Mouse (Mus musculus): ENCODE data around the gene Gemin2. TPM values are rescaled to one million over a fixed set of nuclear protein-coding genes. Genes with fewer than 3 reads are reported as not detected.

Gene Gemin2
- polyA plus RNA-seq, 1 experiment from 2014 or later, result 23.8 TPM

DNA sequence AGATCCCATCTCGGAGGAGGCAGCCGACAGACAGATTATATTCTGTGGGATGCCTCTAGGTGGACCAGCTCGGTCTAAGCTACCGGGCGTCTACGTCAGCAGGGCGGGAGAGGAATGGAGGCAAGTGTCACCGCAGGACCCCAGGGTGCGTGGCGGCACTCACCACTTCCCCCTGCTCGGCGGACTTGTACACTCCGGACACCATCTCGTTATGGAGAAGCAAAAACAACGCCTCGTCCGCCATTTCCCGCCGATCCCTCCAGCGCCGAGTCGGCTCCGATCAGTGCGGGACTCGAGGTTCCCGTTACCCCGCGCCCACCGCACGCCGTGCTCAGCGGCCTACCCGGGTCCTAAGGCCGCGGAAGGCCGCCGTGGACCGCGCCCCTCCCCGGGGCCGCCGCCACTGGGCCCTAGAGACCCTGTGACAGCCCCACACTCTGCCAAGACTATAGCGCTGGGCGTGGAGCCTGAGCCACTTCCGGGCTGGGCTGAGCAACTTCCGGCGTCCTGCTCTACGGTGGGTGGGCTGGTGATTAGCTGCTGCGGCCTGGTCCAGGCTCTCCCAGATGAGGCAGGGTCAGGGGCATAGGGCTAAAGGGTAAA lies 47.9 kb downstream of the Gemin2 start, which contains the start of gene Trappc6b:
Gene Trappc6b, minus strand, starts transcription at position 480 of the 603 bp plus-strand sequence.
- peak; percentile 96 for ATAC-seq
- Histone ChIP-seq H3K27ac (peak within 1 kb of the TSS; percentile 95), H3K9ac (peak within 1 kb of the TSS; percentile 89), H3K27me3 (replicated peaks) (no peaks in the 10 kb centered on the region), H3K36me3 (peaks cover 10% of the 10 kb centered on the region; the same call in 1 of the 2 replicates), H3K4me3 (replicated peaks) (peak within 1 kb of the TSS; percentile 80), H3K4me2 (replicated peaks) (peak within 1 kb of the TSS; percentile 67), H3K4me1 (replicated peaks) (peaks cover 8% of the 10 kb centered on the region; the same call in 1 of the 2 replicates), H3K9me3 (no peaks in the 10 kb centered on the region)
- under 1% methylated on average over 49 of the region's 49 CpGs for WGBS

DNA sequence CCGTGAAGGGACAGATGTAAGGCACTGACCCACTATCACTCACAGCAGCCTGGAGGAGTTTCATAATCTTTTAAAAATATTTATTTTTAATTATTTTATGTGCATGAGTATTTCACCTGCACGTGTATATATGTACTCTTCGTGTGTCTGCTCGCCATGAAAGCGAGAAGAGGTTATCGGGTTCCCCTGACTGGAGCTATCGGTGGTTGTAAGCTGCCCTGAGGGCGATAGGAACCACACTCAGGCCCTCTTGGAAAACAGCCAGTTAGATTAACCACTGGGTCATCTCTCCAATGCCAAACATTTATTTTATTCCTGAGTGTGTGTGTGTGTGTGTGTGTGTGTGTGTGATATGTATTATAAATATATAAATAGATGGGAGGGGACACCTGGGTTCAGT lies 51.6 kb downstream of the Gemin2 start:
- H3K9ac ChIP-seq, result no peak overlapping the region
- H3K4me2 ChIP-seq (replicated peaks), result no peak overlapping the region
- no peak overlapping the region for H3K27ac ChIP-seq
- peaks cover 4% of the 10 kb centered on the region; the same call in 1 of the 2 replicates for H3K4me1 ChIP-seq (replicated peaks)
- peaks cover 12% of the 10 kb centered on the region for H3K36me3 ChIP-seq
- H3K4me3 ChIP-seq (replicated peaks), result no peak overlapping the region
- WGBS, result 80% methylated on average over 8 of the region's 8 CpGs
- ATAC-seq, result no peak
- no peaks in the 10 kb centered on the region for H3K27me3 ChIP-seq (replicated peaks)
- H3K9me3 ChIP-seq, result no peaks in the 10 kb centered on the region

DNA sequence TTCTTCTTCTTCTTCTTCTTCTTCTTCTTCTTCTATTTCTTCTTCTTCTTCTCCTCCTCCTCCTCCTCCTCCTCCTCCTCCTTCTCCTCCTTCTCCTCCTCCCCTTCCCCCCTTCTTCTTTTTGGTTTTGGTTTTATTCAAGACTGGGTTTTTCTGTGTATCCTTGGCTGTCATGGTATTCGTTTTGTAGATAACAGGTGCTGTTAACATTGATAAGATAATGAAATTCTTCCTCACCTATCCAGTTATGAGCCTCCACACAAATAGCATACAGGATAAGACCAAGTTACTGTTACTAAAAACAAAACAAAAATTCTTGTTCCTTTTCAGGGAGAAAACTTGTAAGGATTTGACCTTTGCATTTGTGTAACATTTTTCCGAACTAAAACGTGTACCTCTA lies 52.6 kb downstream of the Gemin2 start:
- Histone ChIP-seq H3K27ac (peak overlapping the region; percentile 90; the same call in 1 of the 2 replicates), H3K27me3 (replicated peaks) (no peaks in the 10 kb centered on the region), H3K4me1 (replicated peaks) (no peaks in the 10 kb centered on the region), H3K9me3 (no peaks in the 10 kb centered on the region), H3K9ac (no peak overlapping the region), H3K36me3 (peaks cover 15% of the 10 kb centered on the region), H3K4me3 (replicated peaks) (no peak overlapping the region), H3K4me2 (replicated peaks) (peak overlapping the region; percentile 63)
- WGBS, result 59% methylated on average over 3 of the region's 3 CpGs
- no peak for ATAC-seq

DNA sequence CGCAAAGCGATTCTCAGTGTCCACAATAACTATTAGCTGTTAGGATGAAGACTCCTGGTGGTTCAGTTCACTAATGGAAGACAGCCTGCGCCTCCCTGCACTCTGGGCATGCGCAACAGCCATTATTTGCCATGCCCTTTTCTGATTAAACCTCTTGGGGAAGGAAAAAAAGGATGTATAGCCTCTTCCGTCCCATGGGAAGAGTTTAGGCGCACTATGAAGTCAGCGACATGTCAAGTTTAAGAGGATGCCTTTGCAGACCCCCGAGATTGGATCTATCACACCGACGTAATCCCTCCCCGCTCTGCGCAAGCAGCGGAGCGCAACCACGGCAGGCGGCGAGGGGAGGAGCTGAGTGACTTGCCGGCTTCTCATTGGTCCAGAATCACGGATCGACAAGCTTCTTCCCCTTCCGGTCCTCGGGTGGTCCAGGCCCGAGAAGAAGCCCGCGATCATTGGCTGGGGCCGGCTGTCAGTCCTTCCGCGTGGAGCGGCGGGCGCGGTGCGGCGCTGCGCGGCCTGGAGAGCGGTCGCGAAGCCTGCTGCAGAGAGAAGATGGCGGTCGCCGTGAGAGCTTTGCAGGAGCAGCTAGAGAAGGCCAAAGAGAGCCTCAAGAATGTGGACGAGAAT lies 53.4 kb downstream of the Gemin2 start, which contains the start of gene Pnn:
Gene Pnn, plus strand, starts transcription at position 437 of the 630 bp plus-strand sequence.
- WGBS, result under 1% methylated on average over 43 of the region's 43 CpGs
- H3K4me2 ChIP-seq (replicated peaks), result peak within 1 kb of the TSS; percentile 71
- peak within 1 kb of the TSS; percentile 90 for H3K27ac ChIP-seq
- ATAC-seq, result peak; percentile 99
- no peaks in the 10 kb centered on the region for H3K9me3 ChIP-seq
- peak within 1 kb of the TSS; percentile 84 for H3K4me3 ChIP-seq (replicated peaks)
- H3K4me1 ChIP-seq (replicated peaks), result no peaks in the 10 kb centered on the region
- H3K36me3 ChIP-seq, result peaks cover 18% of the 10 kb centered on the region
- peak within 1 kb of the TSS; percentile 96 for H3K9ac ChIP-seq
- no peaks in the 10 kb centered on the region for H3K27me3 ChIP-seq (replicated peaks)

DNA sequence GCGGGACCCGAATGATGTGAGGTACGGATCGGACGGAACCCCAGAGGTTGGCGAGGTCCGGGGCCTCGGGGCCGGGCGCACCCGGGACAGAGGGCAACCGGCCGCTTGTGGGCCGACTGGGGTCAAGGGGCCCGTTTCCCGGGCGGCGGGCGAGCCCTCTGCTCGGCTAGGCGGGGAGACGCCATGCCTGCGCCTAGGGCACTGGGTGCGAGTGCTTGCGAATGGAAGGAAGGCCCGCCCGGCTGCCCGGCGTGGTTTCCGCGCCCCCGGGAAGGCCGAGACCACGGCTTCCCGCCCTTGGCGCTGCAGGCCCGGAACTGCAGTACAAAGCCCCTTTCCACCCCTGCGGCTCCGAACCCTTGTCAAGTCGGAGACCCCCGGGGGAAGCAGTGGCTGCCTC lies 53.9 kb downstream of the Gemin2 start:
- under 1% methylated on average over 41 of the region's 41 CpGs for WGBS
- Histone ChIP-seq H3K9ac (peak overlapping the region; percentile 96), H3K4me2 (replicated peaks) (peak overlapping the region; percentile 71), H3K4me1 (replicated peaks) (no peaks in the 10 kb centered on the region), H3K27me3 (replicated peaks) (no peaks in the 10 kb centered on the region), H3K4me3 (replicated peaks) (peak overlapping the region; percentile 84), H3K36me3 (peaks cover 24% of the 10 kb centered on the region), H3K27ac (peak overlapping the region; percentile 86), H3K9me3 (no peaks in the 10 kb centered on the region)
- ATAC-seq, result peak; percentile 69

DNA sequence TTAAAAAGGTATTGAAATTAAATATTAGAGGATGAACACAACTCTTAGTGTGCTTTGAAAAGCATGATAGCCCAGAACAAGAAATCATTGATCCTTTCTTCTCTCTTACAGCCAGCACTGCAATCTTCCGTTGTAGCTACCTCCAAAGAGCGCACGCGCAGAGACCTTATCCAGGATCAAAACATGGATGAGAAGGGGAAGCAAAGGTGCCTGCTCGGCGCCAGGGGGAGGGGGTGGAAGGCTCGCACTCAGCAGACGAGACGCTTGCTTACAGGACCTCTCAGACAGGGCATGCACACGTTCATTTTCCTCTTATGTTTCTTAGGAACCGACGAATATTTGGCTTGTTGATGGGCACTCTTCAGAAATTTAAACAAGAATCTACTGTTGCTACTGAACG lies 55.6 kb downstream of the Gemin2 start:
- H3K9me3 ChIP-seq, result no peaks in the 10 kb centered on the region
- whole genome bisulfite sequencing, result 89% methylated on average over 13 of the region's 13 CpGs
- no peak overlapping the region for H3K4me3 ChIP-seq (replicated peaks)
- no peak for ATAC-seq
- peaks cover 30% of the 10 kb centered on the region for H3K36me3 ChIP-seq
- H3K27me3 ChIP-seq (replicated peaks), result no peaks in the 10 kb centered on the region
- H3K4me2 ChIP-seq (replicated peaks), result no peak overlapping the region
- H3K27ac ChIP-seq, result no peak overlapping the region
- H3K9ac ChIP-seq, result no peak overlapping the region
- H3K4me1 ChIP-seq (replicated peaks), result no peaks in the 10 kb centered on the region

DNA sequence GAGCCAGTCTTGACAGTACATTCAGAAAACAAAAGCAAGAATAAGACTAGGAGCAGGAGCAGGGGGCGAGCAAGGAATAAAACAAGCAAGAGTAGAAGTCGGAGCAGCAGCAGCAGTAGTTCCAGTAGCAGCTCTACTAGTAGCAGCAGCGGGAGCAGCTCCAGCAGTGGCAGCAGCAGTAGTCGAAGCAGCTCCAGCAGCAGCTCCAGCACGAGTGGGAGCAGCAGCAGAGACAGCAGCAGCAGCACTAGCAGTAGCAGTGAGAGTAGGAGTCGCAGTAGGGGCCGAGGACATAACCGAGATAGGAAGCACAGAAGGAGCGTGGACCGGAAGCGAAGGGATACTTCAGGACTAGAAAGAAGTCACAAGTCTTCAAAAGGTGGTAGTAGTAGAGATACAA lies 59.1 kb downstream of the Gemin2 start:
- no peaks in the 10 kb centered on the region for H3K9me3 ChIP-seq
- WGBS, result 88% methylated on average over 11 of the region's 11 CpGs
- H3K27ac ChIP-seq, result no peak overlapping the region
- H3K4me3 ChIP-seq (replicated peaks), result no peak overlapping the region
- ATAC-seq, result no peak
- no peaks in the 10 kb centered on the region for H3K4me1 ChIP-seq (replicated peaks)
- H3K27me3 ChIP-seq (replicated peaks), result no peaks in the 10 kb centered on the region
- no peak overlapping the region for H3K9ac ChIP-seq
- peaks cover 32% of the 10 kb centered on the region for H3K36me3 ChIP-seq
- no peak overlapping the region for H3K4me2 ChIP-seq (replicated peaks)

DNA sequence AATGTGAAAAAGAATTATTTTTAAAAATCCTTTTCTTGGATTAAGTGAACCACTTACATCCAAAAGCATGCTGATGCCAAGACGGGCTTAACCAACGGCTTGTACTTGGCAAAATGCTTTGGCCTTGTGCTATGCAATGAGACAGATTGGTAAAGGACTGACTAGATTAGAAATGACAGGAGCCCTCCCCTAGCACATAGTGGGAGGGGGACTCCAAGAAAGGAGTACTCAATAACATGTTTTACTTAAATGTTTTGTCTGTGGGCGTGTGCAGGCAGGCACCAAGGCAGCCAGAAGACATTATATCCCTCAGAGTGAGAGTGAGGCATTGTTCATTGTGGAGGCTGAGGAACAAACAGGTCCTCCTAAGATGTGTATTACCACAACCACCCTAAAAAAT lies 60.9 kb downstream of the Gemin2 start:
- peaks cover 26% of the 10 kb centered on the region for H3K36me3 ChIP-seq
- H3K4me1 ChIP-seq (replicated peaks), result no peaks in the 10 kb centered on the region
- no peaks in the 10 kb centered on the region for H3K27me3 ChIP-seq (replicated peaks)
- no peak overlapping the region for H3K4me2 ChIP-seq (replicated peaks)
- ATAC-seq, result no peak
- no peak overlapping the region for H3K4me3 ChIP-seq (replicated peaks)
- H3K27ac ChIP-seq, result no peak overlapping the region
- no peaks in the 10 kb centered on the region for H3K9me3 ChIP-seq
- 88% methylated on average over 3 of the region's 3 CpGs for WGBS
- no peak overlapping the region for H3K9ac ChIP-seq

DNA sequence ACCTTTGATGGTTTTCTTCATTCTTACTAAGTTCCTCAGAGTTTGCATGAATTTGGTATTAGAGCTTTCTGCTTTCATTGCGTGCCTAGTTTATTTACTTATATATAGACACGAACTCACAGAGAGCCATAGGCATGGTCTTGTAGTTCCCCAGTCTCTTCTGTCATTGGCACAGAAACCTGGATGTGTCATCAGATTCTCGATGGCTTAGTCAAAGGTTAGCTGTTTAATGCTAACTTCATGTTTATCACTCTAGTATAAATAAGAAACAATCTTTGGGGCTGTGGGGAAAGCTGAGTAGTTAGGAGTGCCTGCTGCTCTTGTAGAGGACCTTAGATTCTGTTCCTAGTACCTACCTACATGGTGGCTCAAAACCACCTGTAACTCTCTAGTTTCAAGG lies 63.8 kb downstream of the Gemin2 start:
- no peak overlapping the region for H3K9ac ChIP-seq
- 77% methylated on average over 3 of the region's 3 CpGs for WGBS
- H3K27ac ChIP-seq, result no peak overlapping the region
- H3K36me3 ChIP-seq, result peaks cover 9% of the 10 kb centered on the region
- H3K4me2 ChIP-seq (replicated peaks), result no peak overlapping the region
- H3K27me3 ChIP-seq (replicated peaks), result no peaks in the 10 kb centered on the region
- ATAC-seq, result no peak
- H3K9me3 ChIP-seq, result no peaks in the 10 kb centered on the region
- no peaks in the 10 kb centered on the region for H3K4me1 ChIP-seq (replicated peaks)
- H3K4me3 ChIP-seq (replicated peaks), result no peak overlapping the region

DNA sequence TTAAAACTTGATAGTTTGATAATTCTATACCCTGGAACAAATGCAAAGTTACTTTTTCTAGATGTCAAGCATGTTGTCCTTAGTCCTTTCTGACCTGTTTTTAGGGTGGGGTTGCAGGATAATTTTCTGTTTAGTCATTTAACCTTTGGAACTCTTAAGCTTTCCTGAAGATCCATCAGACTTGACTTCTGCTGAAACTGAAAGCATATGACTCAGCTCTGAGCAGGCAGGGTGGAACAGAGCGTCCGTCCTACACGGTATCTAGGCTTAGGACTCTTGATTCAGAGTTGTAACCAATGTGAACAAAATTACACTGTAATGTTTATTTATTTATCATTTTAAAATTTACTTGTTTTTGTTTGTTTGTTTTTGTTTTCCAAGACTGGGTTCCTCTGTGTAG lies 64.7 kb downstream of the Gemin2 start:
- no peak overlapping the region for H3K4me2 ChIP-seq (replicated peaks)
- 80% methylated on average over 3 of the region's 3 CpGs for WGBS
- no peak overlapping the region for H3K27ac ChIP-seq
- no peaks in the 10 kb centered on the region for H3K4me1 ChIP-seq (replicated peaks)
- H3K36me3 ChIP-seq, result 0 out of 2 replicates have a peak, but pooled peaks cover 2% of the 10 kb centered on the region
- peak; percentile 84 for ATAC-seq
- H3K4me3 ChIP-seq (replicated peaks), result no peak overlapping the region
- no peaks in the 10 kb centered on the region for H3K27me3 ChIP-seq (replicated peaks)
- no peaks in the 10 kb centered on the region for H3K9me3 ChIP-seq
- no peak overlapping the region for H3K9ac ChIP-seq

Measured in intestine, embryonic 15.5 days (tissue).